Mouse (Mus musculus): Measurements from ENCODE around the gene Mrps18a. TPM values are rescaled to one million over a fixed set of nuclear protein-coding genes. Genes with fewer than 3 reads are reported as not detected.

Gene Mrps18a
- polyA plus RNA-seq, 1 experiment: 77.2 TPM

DNA sequence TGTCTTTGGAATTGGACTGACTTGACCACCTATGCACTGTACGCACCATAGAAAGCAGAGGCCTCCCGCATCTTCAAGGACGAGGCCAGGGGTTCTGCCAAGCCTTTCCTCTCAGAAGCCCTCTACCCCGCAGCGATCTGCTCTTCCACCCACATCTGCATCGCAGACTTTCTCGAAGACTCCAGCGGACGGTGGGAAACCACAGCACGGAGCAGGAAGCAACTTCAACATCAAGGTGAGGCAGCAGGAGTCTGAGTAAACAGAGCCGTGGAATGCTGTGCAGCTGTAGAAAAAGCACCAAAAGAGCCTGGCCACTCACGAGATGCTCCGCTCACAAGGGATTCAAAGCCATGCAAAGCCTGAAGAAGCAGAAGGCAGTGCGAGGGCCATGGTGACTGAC is 18.9 kb upstream of the Mrps18a start:
- H3K4me1 ChIP-seq: peaks cover 15% of the 10 kb centered on the region
- H3K9me3 ChIP-seq: peaks cover 33% of the 10 kb centered on the region
- H3K27me3 ChIP-seq (replicated peaks): peaks cover 66% of the 10 kb centered on the region
- TF ChIP-seq FLI1 (IDR thresholded peaks at IDR 0.05; ENCODE audit: low read length) (no peak), GATA1 (IDR thresholded peaks at IDR 0.05; ENCODE audit: borderline replicate concordance, low read length) (no peak)
- no peak overlapping the region for H3K4me3 ChIP-seq (replicated peaks)
- no peaks in the 10 kb centered on the region for H3K36me3 ChIP-seq (replicated peaks; ENCODE audit: low read length)

DNA sequence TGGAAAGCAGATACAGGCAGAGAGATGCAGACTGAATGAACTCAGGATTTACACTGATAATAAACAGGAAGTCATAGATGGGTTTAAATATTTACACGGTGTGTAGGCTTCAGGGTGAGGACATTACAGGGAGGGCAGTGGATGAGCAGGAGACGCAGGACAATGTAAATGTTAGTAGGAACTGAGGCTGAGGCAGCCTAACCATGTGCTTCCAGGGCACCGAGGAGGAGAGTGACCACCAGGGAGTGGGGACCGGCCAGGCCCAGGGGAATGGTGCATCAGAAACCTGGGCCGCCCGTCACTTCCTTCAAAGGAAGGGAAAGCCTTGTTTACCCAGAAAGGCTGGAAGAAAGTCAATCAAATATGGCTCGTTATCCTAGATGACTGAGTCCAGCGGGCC is 12.3 kb upstream of the Mrps18a start:
- 0 out of 2 replicates have a peak, but pooled peaks cover 5% of the 10 kb centered on the region for H3K9me3 ChIP-seq
- peaks cover 39% of the 10 kb centered on the region for H3K27me3 ChIP-seq (replicated peaks)
- no peaks in the 10 kb centered on the region for H3K36me3 ChIP-seq (replicated peaks; ENCODE audit: low read length)
- H3K4me1 ChIP-seq: peaks cover 40% of the 10 kb centered on the region
- H3K4me3 ChIP-seq (replicated peaks): no peak overlapping the region
- TF ChIP-seq FLI1 (IDR thresholded peaks at IDR 0.05; ENCODE audit: low read length): no peak
- TF ChIP-seq GATA1 (IDR thresholded peaks at IDR 0.05; ENCODE audit: borderline replicate concordance, low read length): no peak

DNA sequence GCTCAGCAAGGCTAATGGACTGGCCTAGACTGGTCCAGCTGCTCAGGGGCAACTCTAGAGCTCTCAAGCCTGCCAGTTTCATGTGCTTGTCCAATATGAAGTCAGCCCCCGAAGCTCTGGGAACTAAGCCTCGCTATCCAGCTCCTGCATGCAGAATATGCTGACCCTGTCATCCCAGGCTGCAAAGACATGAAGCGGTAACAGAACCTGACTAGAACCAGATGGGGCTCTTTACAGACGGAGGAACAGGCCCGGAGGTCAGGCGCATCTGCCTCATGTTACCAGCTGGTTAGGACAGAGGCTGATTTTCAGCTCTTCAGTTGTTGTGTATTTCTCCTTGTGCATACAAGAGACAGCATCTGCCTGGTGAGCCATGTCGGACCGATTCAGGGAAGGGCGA is 8.9 kb upstream of the Mrps18a start:
- H3K9me3 ChIP-seq: no peaks in the 10 kb centered on the region
- no peak overlapping the region for H3K4me3 ChIP-seq (replicated peaks)
- H3K27me3 ChIP-seq (replicated peaks): peaks cover 18% of the 10 kb centered on the region
- no peaks in the 10 kb centered on the region for H3K36me3 ChIP-seq (replicated peaks; ENCODE audit: low read length)
- TF ChIP-seq GATA1 (IDR thresholded peaks at IDR 0.05; ENCODE audit: borderline replicate concordance, low read length) (no peak), FLI1 (IDR thresholded peaks at IDR 0.05; ENCODE audit: low read length) (no peak)
- peaks cover 49% of the 10 kb centered on the region for H3K4me1 ChIP-seq

DNA sequence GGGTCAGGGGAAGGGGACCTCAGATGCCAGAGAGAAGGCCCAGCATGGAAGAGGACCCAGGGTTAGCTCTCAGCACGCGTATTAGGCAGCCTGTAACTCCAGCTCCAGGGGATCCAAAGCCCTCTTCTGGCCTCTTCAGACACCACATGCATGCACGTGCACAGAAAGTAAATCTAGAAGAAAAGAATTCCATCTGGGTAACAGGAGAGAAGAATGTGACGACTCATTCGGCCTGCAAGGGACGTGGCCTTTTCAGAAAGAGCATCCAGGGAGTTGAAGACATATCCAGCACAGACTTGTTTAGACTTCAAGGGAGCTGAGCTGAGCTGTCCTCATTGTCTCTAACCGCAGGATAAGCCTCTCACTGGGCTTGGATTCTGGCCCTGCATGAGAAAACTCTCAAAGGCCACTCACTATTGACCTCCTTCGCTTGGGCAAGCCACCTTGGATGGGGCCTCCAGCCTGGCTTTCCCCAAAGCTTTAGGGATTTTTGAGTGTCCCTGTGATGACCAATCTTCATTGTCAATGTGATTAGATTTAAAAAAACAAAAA is 8.1 kb upstream of the Mrps18a start:
- TF ChIP-seq GATA1 (IDR thresholded peaks at IDR 0.05; ENCODE audit: borderline replicate concordance, low read length): no peak
- TF ChIP-seq FLI1 (IDR thresholded peaks at IDR 0.05; ENCODE audit: low read length): no peak
- Histone ChIP-seq H3K36me3 (replicated peaks; ENCODE audit: low read length) (no peaks in the 10 kb centered on the region), H3K9me3 (no peaks in the 10 kb centered on the region), H3K27me3 (replicated peaks) (peaks cover 21% of the 10 kb centered on the region), H3K4me3 (replicated peaks) (no peak overlapping the region), H3K4me1 (peaks cover 49% of the 10 kb centered on the region)

DNA sequence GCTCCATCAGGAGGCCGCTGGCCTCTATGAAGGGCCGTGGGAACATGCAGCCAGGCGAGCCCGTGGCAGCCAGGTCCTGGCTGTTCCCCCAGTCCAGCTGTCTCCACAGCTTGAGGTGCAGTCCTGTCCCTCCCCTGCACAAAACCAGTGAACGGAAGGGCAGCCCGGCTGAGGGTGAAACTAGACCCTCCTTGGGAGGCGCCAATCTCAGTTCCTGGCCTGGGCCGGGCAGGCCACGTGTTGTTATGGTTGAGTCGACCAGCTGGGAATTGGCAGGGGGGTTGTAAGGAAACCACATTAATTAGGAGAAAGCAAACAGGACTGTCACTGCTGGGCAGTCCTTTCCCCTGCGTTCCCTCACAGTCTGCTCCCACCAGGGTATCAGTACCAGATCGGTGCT is 6.3 kb upstream of the Mrps18a start:
- H3K4me1 ChIP-seq: peaks cover 40% of the 10 kb centered on the region
- TF ChIP-seq GATA1 (IDR thresholded peaks at IDR 0.05; ENCODE audit: borderline replicate concordance, low read length) (no peak), FLI1 (IDR thresholded peaks at IDR 0.05; ENCODE audit: low read length) (no peak)
- no peaks in the 10 kb centered on the region for H3K36me3 ChIP-seq (replicated peaks; ENCODE audit: low read length)
- H3K4me3 ChIP-seq (replicated peaks): no peak overlapping the region
- no peaks in the 10 kb centered on the region for H3K9me3 ChIP-seq
- peaks cover 14% of the 10 kb centered on the region for H3K27me3 ChIP-seq (replicated peaks)

DNA sequence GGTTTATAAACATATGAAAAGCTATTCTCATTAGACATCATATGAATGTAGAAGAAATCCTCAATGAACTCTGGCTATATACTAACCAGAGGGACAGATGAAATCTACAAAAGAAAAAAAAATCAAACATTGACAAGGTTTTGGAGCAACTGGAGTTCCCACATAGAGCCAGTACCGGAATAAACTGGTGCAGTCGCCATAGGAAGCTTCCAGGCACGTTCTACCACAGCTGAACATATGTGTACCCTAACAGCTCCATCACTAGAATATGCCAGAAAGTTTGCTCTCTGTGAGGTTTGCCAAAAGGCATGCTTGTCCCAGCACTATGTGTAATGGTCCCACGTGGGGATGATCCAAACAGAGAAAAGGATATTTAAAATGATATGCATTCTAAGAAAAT is 2.5 kb upstream of the Mrps18a start:
- H3K36me3 ChIP-seq (replicated peaks; ENCODE audit: low read length): peaks cover 8% of the 10 kb centered on the region
- H3K9me3 ChIP-seq: no peaks in the 10 kb centered on the region
- H3K4me3 ChIP-seq (replicated peaks): no peak overlapping the region
- peaks cover 28% of the 10 kb centered on the region for H3K4me1 ChIP-seq
- peaks cover 12% of the 10 kb centered on the region for H3K27me3 ChIP-seq (replicated peaks)
- no peak for TF ChIP-seq GATA1 (IDR thresholded peaks at IDR 0.05; ENCODE audit: borderline replicate concordance, low read length)
- TF ChIP-seq FLI1 (IDR thresholded peaks at IDR 0.05; ENCODE audit: low read length): no peak

DNA sequence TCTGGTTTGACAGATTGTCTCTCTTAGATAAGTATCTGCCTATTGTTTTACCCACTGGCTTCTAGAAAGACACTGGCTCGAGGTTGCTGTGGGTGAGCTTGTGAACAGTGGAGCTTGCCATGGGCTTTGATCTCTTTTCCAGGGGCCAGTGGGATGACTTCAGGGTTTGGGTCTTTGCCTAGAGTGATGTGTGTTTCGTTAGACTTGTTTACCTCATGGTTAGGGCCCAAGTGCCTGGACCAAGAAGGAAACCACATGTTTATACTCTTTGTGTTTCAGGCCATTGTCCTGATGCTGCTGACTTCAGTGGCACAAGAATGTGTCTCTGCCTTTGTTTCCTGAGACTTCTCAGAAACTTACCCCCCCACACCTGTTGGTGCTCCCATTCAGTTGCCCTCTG is 4.7 kb downstream of the Mrps18a start:
- H3K4me1 ChIP-seq: peaks cover 37% of the 10 kb centered on the region
- H3K4me3 ChIP-seq (replicated peaks): no peak overlapping the region
- TF ChIP-seq FLI1 (IDR thresholded peaks at IDR 0.05; ENCODE audit: low read length): no peak
- no peak for TF ChIP-seq GATA1 (IDR thresholded peaks at IDR 0.05; ENCODE audit: borderline replicate concordance, low read length)
- H3K36me3 ChIP-seq (replicated peaks; ENCODE audit: low read length): peaks cover 80% of the 10 kb centered on the region
- no peaks in the 10 kb centered on the region for H3K27me3 ChIP-seq (replicated peaks)
- H3K9me3 ChIP-seq: no peaks in the 10 kb centered on the region

DNA sequence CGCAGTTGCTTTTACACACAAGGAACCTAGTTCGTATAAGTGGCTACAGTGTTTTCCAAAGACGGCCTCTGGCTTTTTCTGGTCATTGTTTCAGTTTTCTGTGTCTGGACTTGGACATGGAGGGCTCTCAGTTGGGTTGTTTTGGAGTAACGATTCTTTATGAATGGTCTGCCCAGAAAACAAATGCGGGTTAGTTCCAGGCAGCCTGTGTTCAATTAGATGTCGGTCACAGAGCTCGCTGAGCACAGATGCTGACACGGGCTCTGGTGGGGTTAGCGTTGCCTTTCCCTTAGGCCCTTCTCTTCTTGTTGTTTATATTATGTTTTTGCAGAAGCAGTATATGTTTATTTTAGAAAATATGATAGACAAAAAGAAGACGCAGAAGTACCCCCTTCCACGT is 5.4 kb downstream of the Mrps18a start:
- Histone ChIP-seq H3K4me1 (peaks cover 37% of the 10 kb centered on the region), H3K9me3 (no peaks in the 10 kb centered on the region), H3K36me3 (replicated peaks; ENCODE audit: low read length) (peaks cover 81% of the 10 kb centered on the region), H3K4me3 (replicated peaks) (no peak overlapping the region), H3K27me3 (replicated peaks) (no peaks in the 10 kb centered on the region)
- TF ChIP-seq FLI1 (IDR thresholded peaks at IDR 0.05; ENCODE audit: low read length) (no peak), GATA1 (IDR thresholded peaks at IDR 0.05; ENCODE audit: borderline replicate concordance, low read length) (no peak)

DNA sequence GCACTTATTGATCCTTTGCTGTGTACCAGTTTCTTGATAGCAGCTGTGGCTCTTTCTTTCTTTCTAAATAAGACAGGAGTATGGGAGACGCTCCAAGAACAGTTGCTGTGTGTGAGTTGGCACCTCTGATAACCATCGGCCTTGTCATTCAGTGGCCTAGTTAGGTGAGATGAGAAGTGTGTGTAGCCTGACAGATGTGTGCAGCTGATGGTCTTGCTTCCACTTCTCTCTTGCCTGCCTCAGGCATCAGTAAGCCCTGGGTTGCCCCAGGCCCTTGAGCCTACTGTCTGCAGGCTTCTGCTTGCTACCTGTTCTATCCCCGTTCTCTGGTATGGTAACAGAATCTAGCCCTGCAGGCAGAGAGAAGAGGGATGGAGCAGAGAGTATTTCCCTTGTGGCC is 6.1 kb downstream of the Mrps18a start:
- H3K36me3 ChIP-seq (replicated peaks; ENCODE audit: low read length): peaks cover 84% of the 10 kb centered on the region
- TF ChIP-seq GATA1 (IDR thresholded peaks at IDR 0.05; ENCODE audit: borderline replicate concordance, low read length): no peak
- TF ChIP-seq FLI1 (IDR thresholded peaks at IDR 0.05; ENCODE audit: low read length): no peak

DNA sequence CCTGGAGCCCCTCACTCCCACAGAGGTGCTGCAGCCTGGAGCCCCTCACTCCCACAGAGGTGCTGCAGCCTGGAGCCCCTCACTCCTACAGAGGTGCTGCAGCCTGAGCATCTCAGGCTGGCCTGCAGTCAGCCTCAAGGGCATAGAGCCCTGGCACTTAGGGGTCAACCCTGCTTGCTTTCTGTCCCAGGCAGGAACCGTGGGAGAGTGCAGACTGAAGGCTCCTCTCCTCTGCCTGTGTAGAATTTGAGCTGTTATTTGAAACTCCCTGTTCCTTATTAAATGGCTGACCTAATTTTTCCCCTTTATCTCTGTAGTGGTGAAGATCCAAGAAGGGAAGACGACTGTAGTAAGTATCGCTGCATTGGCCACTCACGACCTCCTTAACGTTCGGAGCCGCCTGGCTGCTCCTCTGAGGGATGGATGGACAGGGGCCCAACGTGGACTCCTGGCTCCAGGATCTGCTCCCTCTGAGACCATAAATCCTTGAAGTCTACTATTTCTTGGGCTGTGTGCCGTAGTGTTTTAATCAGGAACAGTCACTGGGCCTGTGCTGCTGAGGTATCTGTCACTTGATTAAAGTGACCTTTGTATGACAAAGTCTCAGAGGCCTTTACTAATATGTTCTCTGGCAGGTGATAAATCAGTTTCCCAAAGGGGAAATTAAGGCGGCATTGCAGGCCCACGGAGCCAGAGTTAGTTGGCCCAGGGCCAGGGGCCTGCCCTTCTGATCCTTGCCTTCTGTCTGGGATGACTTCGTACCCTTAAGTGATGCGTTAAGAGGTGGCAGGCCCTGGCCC is 7.0 kb downstream of the Mrps18a start:
- Histone ChIP-seq H3K4me3 (replicated peaks) (no peak overlapping the region), H3K36me3 (replicated peaks; ENCODE audit: low read length) (peaks cover 89% of the 10 kb centered on the region), H3K4me1 (peaks cover 24% of the 10 kb centered on the region), H3K9me3 (no peaks in the 10 kb centered on the region), H3K27me3 (replicated peaks) (no peaks in the 10 kb centered on the region)
- TF ChIP-seq FLI1 (IDR thresholded peaks at IDR 0.05; ENCODE audit: low read length) (no peak), GATA1 (IDR thresholded peaks at IDR 0.05; ENCODE audit: borderline replicate concordance, low read length) (no peak)

More for the DNA sequence above, 6.1 kb downstream of the Mrps18a start:
- Histone ChIP-seq H3K4me1 (peaks cover 32% of the 10 kb centered on the region), H3K27me3 (replicated peaks) (no peaks in the 10 kb centered on the region), H3K9me3 (no peaks in the 10 kb centered on the region), H3K4me3 (replicated peaks) (no peak overlapping the region)

Measured in megakaryocyte, embryonic 14.5 days (primary cell).